In genomic region chr12:3834373-3835314, GRCm38 (mm10) we compare ENCODE assay signal across 8 mouse cellular contexts. TPM values are rescaled to one million over a fixed set of nuclear protein-coding genes. Genes with fewer than 3 reads are reported as not detected.
DNase-seq lines count a peak whose midpoint lies in the region; ATAC-seq and TF ChIP-seq lines count a peak whose summit lies in the region.

No protein-coding gene starts in this region.

- WGBS in kidney, embryonic 14.5 days = 6% methylated on average over 21 of the region's 21 CpGs
- WGBS in forebrain, postnatal 0 days = 6% methylated on average over 21 of the region's 21 CpGs
- 20% methylated on average over 21 of the region's 21 CpGs for WGBS in intestine, postnatal 0 days

- H3K4me1 ChIP-seq in kidney, embryonic 14.5 days (ENCODE audit: control insufficient read depth, insufficient read depth, low read length) = peaks cover 48% of the 10 kb centered on the region
- H3K4me1 ChIP-seq in forebrain, postnatal 0 days (ENCODE audit: insufficient read depth) = peaks cover 32% of the 10 kb centered on the region
- H3K4me1 ChIP-seq in intestine, postnatal 0 days (replicated peaks; ENCODE audit: control insufficient read depth, insufficient read depth, low read length) = peaks cover 17% of the 10 kb centered on the region

- peak overlapping the region; percentile 14; the same call in 1 of the 2 replicates for H3K4me3 ChIP-seq in kidney, embryonic 14.5 days (ENCODE audit: low read length)
- peak overlapping the region; percentile 12 for H3K4me3 ChIP-seq in forebrain, postnatal 0 days (ENCODE audit: low read depth, low read length)
- H3K4me3 ChIP-seq in intestine, postnatal 0 days (ENCODE audit: low read depth, low read length) = no peak overlapping the region

- H3K4me2 ChIP-seq in kidney, embryonic 14.5 days (replicated peaks; ENCODE audit: low read depth, low read length) = peak overlapping the region; percentile 44
- peak overlapping the region; percentile 49 for H3K4me2 ChIP-seq in forebrain, postnatal 0 days (ENCODE audit: low read depth)
- peak overlapping the region; percentile 47 for H3K4me2 ChIP-seq in intestine, postnatal 0 days (replicated peaks; ENCODE audit: low read depth)

- peak overlapping the region; percentile 82 for H3K27ac ChIP-seq in kidney, embryonic 14.5 days (ENCODE audit: low read depth, low read length)
- peak overlapping the region; percentile 79 for H3K27ac ChIP-seq in forebrain, postnatal 0 days (ENCODE audit: low read depth, low read length)
- H3K27ac ChIP-seq in intestine, postnatal 0 days (ENCODE audit: low read depth, low read length) = peak overlapping the region; percentile 57

- no peaks in the 10 kb centered on the region for H3K9me3 ChIP-seq in kidney, embryonic 14.5 days (ENCODE audit: control insufficient read depth, low read length)
- no peaks in the 10 kb centered on the region for H3K9me3 ChIP-seq in forebrain, postnatal 0 days (ENCODE audit: low read length)
- H3K9me3 ChIP-seq in intestine, postnatal 0 days (ENCODE audit: control insufficient read depth) = no peaks in the 10 kb centered on the region

- H3K9ac ChIP-seq in kidney, embryonic 14.5 days (ENCODE audit: low read depth, low read length) = peak overlapping the region; percentile 44; the same call in 1 of the 2 replicates
- H3K9ac ChIP-seq in forebrain, postnatal 0 days = peak overlapping the region; percentile 40
- no peak overlapping the region for H3K9ac ChIP-seq in intestine, postnatal 0 days (ENCODE audit: low read depth, low read length)

- peak; percentile 51 for ATAC-seq in kidney, embryonic 14.5 days (ENCODE audit: low FRiP score, low TSS enrichment)
- peak; percentile 61 for ATAC-seq in forebrain, postnatal 0 days
- no peak for ATAC-seq in intestine, postnatal 0 days
- ATAC-seq in megakaryocyte, adult 5-6 weeks (ENCODE audit: poor library complexity, severe bottlenecking) = peak; percentile 86

- peak; percentile 60 for TF ChIP-seq CTCF in forebrain, postnatal 0 days (IDR thresholded peaks at IDR 0.05; ENCODE audit: low read depth)
- TF ChIP-seq CTCF in intestine, postnatal 0 days (IDR thresholded peaks at IDR 0.05; ENCODE audit: low read depth) = peak; percentile 70

- DNase-seq in kidney, adult 8-10 months = no peak
- DNase-seq in adrenal gland, postnatal 10 days = peak; percentile 70
- DNase-seq in forebrain, postnatal 0 days = peak; percentile 50
- DNase-seq in splenic B cell, adult 2 months (ENCODE audit: low read depth, low spot score) = peak; percentile 66
- no peak for DNase-seq in layer of hippocampus, adult 18-20 months (ENCODE audit: low spot score in 2 of 2)

- no peaks in the 10 kb centered on the region for H3K27me3 ChIP-seq in kidney, embryonic 14.5 days (ENCODE audit: control insufficient read depth, insufficient read depth, low read length)
- H3K27me3 ChIP-seq in forebrain, postnatal 0 days (ENCODE audit: insufficient read depth, low read length) = no peaks in the 10 kb centered on the region
- no peaks in the 10 kb centered on the region for H3K27me3 ChIP-seq in intestine, postnatal 0 days (replicated peaks; ENCODE audit: control insufficient read depth, insufficient read depth, low read length)
- H3K27me3 ChIP-seq in splenic B cell, adult 2 months (ENCODE audit: control insufficient read depth, insufficient read depth, low read length, poor library complexity, severe bottlenecking) = no peaks in the 10 kb centered on the region

- H3K36me3 ChIP-seq in kidney, embryonic 14.5 days (ENCODE audit: control insufficient read depth, insufficient read depth, low read length) = peaks cover 43% of the 10 kb centered on the region
- H3K36me3 ChIP-seq in forebrain, postnatal 0 days (ENCODE audit: insufficient read depth) = peaks cover 38% of the 10 kb centered on the region
- peaks cover 39% of the 10 kb centered on the region for H3K36me3 ChIP-seq in intestine, postnatal 0 days (ENCODE audit: control insufficient read depth, insufficient read depth)
- peaks cover 3% of the 10 kb centered on the region; the same call in 1 of the 2 replicates for H3K36me3 ChIP-seq in splenic B cell, adult 2 months (ENCODE audit: control insufficient read depth, insufficient read depth, low read length, poor library complexity, severe bottlenecking)

RNA-seq across cellular contexts. Expression of gene Dnmt3a, which starts 28.8 kb away (rescaled TPM):
- 59.9 and 87.9 TPM in 2 replicates for polyA plus RNA-seq in kidney, embryonic 14.5 days (2014; fragmentation: Nextera tagmentation; extraction: Ambion mirVana)
- 100 to 1,000 TPM in 1 of 2 experiments, 10 to 100 TPM in 1; 98.7 to 133 TPM for total RNA-seq in adrenal gland, postnatal 10 days (2021)
- 54.8 and 72.8 TPM in 2 replicates for total RNA-seq in forebrain, postnatal 0 days (2014; rRNA removed)
- 51.1 and 91.4 TPM in 2 replicates for polyA plus RNA-seq in forebrain, postnatal 0 days (2015; fragmentation: Nextera tagmentation; extraction: Ambion mirVana)
- 33.9 and 42.2 TPM in 2 replicates for polyA plus RNA-seq in intestine, postnatal 0 days (2015; fragmentation: Nextera tagmentation; extraction: Ambion mirVana)
- 3.5 and 5.5 TPM in 2 replicates for total RNA-seq in megakaryocyte, adult 5-6 weeks (2015)
- total RNA-seq in megakaryocyte, adult 5-6 weeks (2017) = 5.3 and 13.8 TPM in 2 replicates
- total RNA-seq in layer of hippocampus, adult 18-20 months (2021) = 10 to 100 TPM; 65.3 to 69.4 TPM

Comparison
In these comparisons a context has a peak if more than half of its experiments do, and no peak if none do; other contexts are left out.
1. DNase-seq: peak in adrenal gland, postnatal 10 days (single experiment), forebrain, postnatal 0 days (single experiment) and splenic B cell, adult 2 months (single experiment); none in kidney, adult 8-10 months (0 of 2) and layer of hippocampus, adult 18-20 months (0 of 2).
2. Peak in every context shown above with its lines, with median percentiles within 50 percentile points of each other: H3K27ac ChIP-seq and H3K4me2 ChIP-seq.